Mouse (Mus musculus) macrophage (primary cell): ENCODE data around the gene Rbm20. TPM values are rescaled to one million over a fixed set of nuclear protein-coding genes. Genes with fewer than 3 reads are reported as not detected.
"Not testable (repeated sequence)": the region's sequence is repeated elsewhere in the genome, so short reads cannot be mapped to it uniquely, and the experiment has no call there.

Source experiments
- H3K27ac ChIP-seq: fragments of 350-480 bp; formaldehyde crosslinking; 2 replicates; pipeline ENCODE4 v1.9.0; 2021
- H3K36me3 ChIP-seq: fragments of 350-480 bp; formaldehyde crosslinking; 2 replicates; pipeline ENCODE4 v1.9.0; 2021; ENCODE audit errors: inconsistent target
- H3K4me3 ChIP-seq: fragments of 350-480 bp; formaldehyde crosslinking; 2 replicates; pipeline ENCODE4 v1.9.0; 2021; ENCODE audit errors: inconsistent target
- H3K79me2 ChIP-seq: fragments of 350-480 bp; formaldehyde crosslinking; 2 replicates; pipeline ENCODE4 v1.9.0; 2021; ENCODE audit errors: inconsistent target
- WGBS: methylation state at CpG from one replicate; pipeline ENCODE4 v1.1.7; 2026; ENCODE audit warnings: inconsistent platforms; ENCODE audit not compliant: missing documents; 5-methylcytosine and 5-hydroxymethylcytosine counted together
- polyA plus RNA-seq: library from polyadenylated mRNA; stranded (reverse); fragments of 250-400 nt; gene quantifications from 3 replicates; pipeline ENCODE4 v1.2.4, GENCODE M21; 2018; ENCODE audit warnings: inconsistent platforms

Gene Rbm20
- polyA plus RNA-seq, 1 experiment from 2014 or later: not detected

DNA sequence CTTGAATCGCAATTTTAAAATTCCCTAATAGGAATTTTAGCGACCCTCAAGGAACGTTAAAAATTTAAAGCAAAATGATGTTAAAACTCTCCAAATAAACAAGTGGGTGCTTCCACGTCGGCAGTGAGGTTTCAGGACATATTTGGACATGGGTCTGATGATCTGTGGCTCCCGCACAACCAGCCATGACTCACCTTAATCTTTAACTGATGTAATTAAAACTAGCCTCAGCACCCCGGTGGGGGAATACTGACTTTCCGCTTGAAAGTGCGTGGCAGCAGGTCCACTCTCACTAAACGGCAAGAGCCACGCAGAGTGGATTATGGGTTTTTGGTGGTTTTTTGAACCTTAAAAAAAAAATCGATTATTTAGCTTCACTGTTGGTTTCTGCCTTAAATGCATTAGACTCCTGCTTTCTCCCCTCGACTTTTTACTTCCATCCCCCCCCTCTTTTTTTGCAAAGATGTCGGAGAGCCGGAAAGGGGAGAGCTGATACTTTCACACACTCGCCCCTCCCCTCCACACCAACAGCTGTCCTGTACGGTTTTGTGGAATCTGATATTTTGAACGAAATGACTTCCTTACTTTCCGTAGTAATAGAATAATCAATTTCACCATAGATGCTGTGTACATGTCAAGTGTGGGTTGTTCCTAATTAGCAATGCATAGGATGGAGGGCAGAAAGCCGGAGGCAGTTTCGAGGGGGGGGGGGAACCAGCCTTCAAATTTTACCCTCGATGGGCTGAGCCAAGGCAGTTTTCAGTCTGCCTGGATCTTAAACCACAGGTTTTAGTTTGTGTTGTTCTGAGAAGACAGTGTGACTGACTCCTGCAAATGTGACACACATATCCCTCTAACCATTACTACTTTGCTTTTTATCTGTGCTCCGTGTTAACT, 117.1 kb downstream of the Rbm20 start:
- H3K36me3 ChIP-seq: no peaks in the 10 kb centered on the region
- H3K79me2 ChIP-seq: no peaks in the 10 kb centered on the region
- no peak overlapping the region for H3K4me3 ChIP-seq
- no peak overlapping the region for H3K27ac ChIP-seq
- WGBS: 92% methylated on average over 22 of the region's 23 CpGs

- Histone ChIP-seq H3K4me3 (no peak overlapping the region), H3K27ac (no peak overlapping the region), H3K79me2 (no peaks in the 10 kb centered on the region), H3K36me3 (no peaks in the 10 kb centered on the region)
- 93% methylated on average over 4 of the region's 4 CpGs for WGBS
Measured at GRCm38 (mm10) chr19:53794996-53795395, 117.9 kb downstream of the Rbm20 start.

DNA sequence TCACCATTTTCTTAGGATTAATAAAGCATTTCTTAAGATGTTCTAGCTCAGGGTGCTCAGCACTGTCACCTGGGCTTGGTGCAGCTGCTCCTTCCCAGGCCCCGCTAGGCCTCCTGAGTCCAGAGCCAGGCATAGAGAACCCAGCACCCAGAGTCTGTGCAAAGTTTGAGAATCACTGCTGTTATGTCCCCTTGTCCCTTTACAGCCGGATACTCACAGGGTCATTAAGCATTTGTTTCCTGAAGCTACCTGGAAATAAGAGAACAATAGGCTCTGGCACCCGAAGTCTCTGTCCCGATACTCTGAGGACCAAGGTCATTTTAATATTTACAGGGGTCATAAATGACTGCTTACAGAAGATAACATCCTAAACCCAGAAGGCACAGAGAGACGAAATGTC, 118.9 kb downstream of the Rbm20 start:
- 97% methylated on average over 5 of the region's 5 CpGs for WGBS
- Histone ChIP-seq H3K36me3 (no peaks in the 10 kb centered on the region), H3K79me2 (no peaks in the 10 kb centered on the region), H3K4me3 (no peak overlapping the region), H3K27ac (no peak overlapping the region)

GRCm38 (mm10) chr19:53797770-53798169, 120.7 kb downstream of the Rbm20 start:
- 81% methylated on average over 9 of the region's 10 CpGs for WGBS
- Histone ChIP-seq H3K79me2 (no peaks in the 10 kb centered on the region), H3K4me3 (no peak overlapping the region), H3K36me3 (no peaks in the 10 kb centered on the region), H3K27ac (no peak overlapping the region)

GRCm38 (mm10) chr19:53799885-53800284, 122.8 kb downstream of the Rbm20 start:
- H3K36me3 ChIP-seq: no peaks in the 10 kb centered on the region
- H3K27ac ChIP-seq: no peak overlapping the region
- H3K4me3 ChIP-seq: no peak overlapping the region
- no peaks in the 10 kb centered on the region for H3K79me2 ChIP-seq
- WGBS: 20% methylated on average over 11 of the region's 11 CpGs

GRCm38 (mm10) chr19:53800365-53800999, 123.4 kb downstream of the Rbm20 start:
- H3K4me3 ChIP-seq: no peak overlapping the region
- WGBS: 52% methylated on average over 15 of the region's 15 CpGs
- H3K27ac ChIP-seq: peak overlapping the region; percentile 7; the same call in 1 of the 2 replicates
- no peaks in the 10 kb centered on the region for H3K79me2 ChIP-seq
- no peaks in the 10 kb centered on the region for H3K36me3 ChIP-seq

- no peaks in the 10 kb centered on the region for H3K79me2 ChIP-seq
- H3K36me3 ChIP-seq: no peaks in the 10 kb centered on the region
- H3K27ac ChIP-seq: no peak overlapping the region
- H3K4me3 ChIP-seq: no peak overlapping the region
- 90% methylated on average over 5 of the region's 5 CpGs for WGBS
Measured at GRCm38 (mm10) chr19:53801380-53801779, 124.3 kb downstream of the Rbm20 start.

DNA sequence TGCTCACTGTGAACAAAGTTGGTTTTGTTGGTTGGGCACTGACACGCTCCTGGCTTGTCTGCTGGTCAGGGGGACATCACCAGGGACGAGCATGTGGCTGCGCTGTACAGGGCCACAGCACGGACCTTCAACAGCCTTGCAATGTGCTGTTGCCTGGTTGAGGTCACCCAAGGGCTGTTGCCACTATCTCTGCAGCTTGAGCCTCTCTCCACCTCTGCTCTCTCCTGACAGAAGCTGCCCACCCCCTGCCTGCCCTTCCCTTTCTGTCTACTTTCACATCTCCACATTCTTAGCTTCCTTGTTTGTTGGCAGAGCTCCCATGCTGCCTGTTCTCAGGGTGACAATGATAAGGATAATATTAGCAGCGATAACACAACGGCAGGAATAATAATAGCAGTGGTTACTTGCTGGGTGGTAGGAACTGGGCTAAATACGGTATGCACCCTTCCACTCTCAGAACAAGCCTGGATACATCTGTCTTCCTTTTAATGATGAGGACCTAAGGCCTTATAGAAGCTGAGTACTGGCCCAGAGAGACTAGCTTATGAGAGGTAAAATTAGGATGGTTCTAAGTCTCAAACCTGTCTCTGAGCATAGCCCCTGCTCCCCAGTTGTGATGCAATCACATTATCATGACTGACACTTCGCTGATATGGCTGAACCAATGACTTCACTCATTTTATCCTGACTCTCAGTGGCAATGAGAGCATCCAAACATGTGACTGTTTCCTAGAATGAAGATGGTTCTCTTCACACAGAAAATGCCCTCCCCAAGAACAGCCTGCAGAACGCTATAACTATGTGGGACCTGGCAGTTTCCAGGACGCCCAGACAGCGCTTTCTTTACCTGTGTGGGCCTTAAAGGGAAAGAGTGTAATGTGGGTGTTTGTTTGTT, 124.9 kb downstream of the Rbm20 start:
- no peak overlapping the region for H3K4me3 ChIP-seq
- WGBS: 49% methylated on average over 11 of the region's 11 CpGs

GRCm38 (mm10) chr19:53803954-53804353, 126.8 kb downstream of the Rbm20 start:
- Histone ChIP-seq H3K36me3 (no peaks in the 10 kb centered on the region), H3K27ac (no peak overlapping the region), H3K79me2 (no peaks in the 10 kb centered on the region), H3K4me3 (no peak overlapping the region)
- WGBS: 63% methylated on average over 2 of the region's 2 CpGs

More for the DNA sequence above, 124.9 kb downstream of the Rbm20 start:
- no peaks in the 10 kb centered on the region for H3K79me2 ChIP-seq
- H3K27ac ChIP-seq: no peak overlapping the region
- H3K36me3 ChIP-seq: no peaks in the 10 kb centered on the region

GRCm38 (mm10) chr19:53805063-53805462, 128.0 kb downstream of the Rbm20 start:
- Histone ChIP-seq H3K27ac (no peak overlapping the region), H3K79me2 (no peaks in the 10 kb centered on the region), H3K4me3 (no peak overlapping the region), H3K36me3 (no peaks in the 10 kb centered on the region)
- 100% methylated on average over 2 of the region's 3 CpGs for WGBS

DNA sequence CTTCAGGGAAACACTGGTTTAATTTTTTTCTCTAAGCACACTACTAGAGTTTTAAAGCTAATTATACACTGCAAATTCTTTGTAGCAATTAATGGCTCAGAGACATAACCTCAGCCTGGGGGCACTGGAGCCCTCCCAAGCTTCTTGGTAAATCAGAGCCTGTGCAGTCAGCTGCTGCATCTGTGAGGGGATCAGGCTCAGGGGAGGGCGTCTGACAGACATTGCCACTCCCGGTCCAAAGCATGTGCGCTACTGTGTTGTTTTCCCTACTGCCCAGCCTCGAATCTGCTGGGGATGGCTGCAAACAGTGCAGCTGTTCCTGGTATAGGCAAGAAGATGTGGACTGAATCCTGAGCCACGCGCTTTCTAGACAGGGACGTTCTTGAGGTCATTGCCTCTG, 129.0 kb downstream of the Rbm20 start:
- Histone ChIP-seq H3K79me2 (no peaks in the 10 kb centered on the region), H3K36me3 (no peaks in the 10 kb centered on the region), H3K27ac (no peak overlapping the region), H3K4me3 (no peak overlapping the region)
- 88% methylated on average over 7 of the region's 7 CpGs for WGBS

DNA sequence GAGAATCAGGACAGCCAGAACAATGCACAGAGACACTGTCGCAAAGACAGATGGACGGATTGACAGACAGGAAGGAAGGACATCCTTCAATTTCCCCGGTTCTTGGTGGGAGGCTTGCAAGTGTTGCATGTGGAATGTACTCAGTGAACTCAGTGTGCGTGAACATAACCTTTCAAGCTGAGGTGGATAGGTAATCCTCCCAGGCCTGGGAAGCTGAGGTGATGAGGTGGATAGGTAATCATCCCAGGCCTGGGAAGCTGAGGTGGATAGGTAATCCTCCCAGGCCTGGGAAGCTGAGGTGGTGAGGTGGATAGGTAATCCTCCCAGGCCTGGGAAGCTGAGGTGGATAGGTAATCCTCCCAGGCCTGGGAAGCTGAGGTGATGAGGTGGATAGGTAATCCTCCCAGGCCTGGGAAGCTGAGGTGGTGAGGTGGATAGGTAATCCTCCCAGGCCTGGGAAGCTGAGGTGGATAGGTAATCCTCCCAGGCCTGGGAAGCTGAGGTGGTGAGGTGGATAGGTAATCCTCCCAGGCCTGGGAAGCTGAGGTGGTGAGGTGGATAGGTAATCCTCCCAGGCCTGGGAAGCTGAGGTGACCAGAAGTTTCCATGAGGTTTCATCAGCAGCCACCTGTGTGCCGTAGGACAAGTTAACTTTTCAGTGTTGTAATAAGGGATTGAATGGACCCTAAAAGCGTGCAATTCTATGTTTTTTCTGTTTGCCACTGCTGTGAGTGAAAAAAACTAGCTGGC, 129.6 kb downstream of the Rbm20 start:
- not testable (repeated sequence) for H3K79me2 ChIP-seq, H3K4me3 ChIP-seq, H3K36me3 ChIP-seq, H3K27ac ChIP-seq
- WGBS: 85% methylated on average over 6 of the region's 6 CpGs

GRCm38 (mm10) chr19:53807276-53807801, 130.2 kb downstream of the Rbm20 start:
- H3K4me3 ChIP-seq: no peak overlapping the region
- 43% methylated on average over 5 of the region's 5 CpGs for WGBS
- no peaks in the 10 kb centered on the region for H3K36me3 ChIP-seq
- H3K27ac ChIP-seq: no peak overlapping the region
- H3K79me2 ChIP-seq: no peaks in the 10 kb centered on the region
